Mouse (Mus musculus) cerebellum, postnatal 4 days (tissue): Measurements from ENCODE around the gene Tlr9.

ENCODE experiments used
- DNase-seq, 2 experiments: peaks; one replicate each; pipeline ENCODE4 v3.0.0; 2022; ENCODE audit warnings: low spot score in 2 of 2, mixed read lengths in 1 of 2

Gene Tlr9

DNA sequence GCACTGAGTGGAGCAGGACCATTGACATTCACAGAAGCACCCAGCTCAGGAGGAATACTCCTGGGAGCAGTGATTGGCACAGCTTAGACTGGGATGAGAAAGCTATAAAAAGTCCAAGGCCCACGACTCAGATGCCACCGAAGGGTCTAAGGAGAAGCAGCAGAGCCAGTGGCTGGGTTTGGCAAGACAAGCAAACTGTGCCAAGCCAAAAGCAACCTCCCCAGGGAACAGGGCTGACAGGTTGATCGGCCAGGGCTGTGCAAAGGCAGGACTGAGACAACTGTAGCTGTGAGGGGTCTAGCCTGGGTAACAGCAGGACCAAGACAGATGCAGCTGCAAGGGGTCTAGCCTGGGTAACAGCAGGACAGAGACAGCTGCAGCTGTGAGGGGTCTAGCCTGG, 10.6 kb downstream of the Tlr9 start:
- no peak for DNase-seq

- DNase-seq: no peak
These were observed 11.6 kb downstream of the Tlr9 start for GRCm38 (mm10) chr9:106233953-106234352.

DNA sequence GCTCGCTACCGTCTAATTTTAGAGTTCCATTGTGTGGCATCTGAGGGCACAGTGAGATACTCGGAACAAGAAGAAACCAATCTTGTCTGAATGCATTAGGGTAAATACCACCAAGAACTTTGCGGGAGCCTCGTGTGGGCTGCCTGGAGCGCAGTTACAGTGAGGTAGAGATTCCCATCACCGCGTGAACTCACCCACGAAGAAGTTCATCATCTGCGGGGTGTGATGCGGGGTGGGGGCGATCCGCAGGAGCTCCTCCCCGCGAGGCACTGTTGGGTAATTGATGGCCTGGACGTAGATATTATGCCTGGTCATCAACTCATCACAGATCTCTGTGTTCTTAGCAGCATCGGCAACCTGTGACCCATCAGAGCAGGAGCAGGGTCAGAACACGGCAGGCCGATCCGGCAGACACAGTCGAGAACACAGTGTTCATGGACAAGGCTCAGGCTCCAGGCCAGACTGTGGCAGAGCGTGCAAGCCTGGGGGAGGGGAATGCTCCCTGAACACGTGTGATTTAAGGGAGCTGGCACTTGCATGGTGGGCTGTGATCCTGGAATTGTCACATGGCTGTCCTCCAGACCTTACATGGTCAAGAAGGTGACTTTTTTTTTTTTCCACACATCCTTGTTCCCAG, 12.9 kb downstream of the Tlr9 start:
- no peak for DNase-seq

DNA sequence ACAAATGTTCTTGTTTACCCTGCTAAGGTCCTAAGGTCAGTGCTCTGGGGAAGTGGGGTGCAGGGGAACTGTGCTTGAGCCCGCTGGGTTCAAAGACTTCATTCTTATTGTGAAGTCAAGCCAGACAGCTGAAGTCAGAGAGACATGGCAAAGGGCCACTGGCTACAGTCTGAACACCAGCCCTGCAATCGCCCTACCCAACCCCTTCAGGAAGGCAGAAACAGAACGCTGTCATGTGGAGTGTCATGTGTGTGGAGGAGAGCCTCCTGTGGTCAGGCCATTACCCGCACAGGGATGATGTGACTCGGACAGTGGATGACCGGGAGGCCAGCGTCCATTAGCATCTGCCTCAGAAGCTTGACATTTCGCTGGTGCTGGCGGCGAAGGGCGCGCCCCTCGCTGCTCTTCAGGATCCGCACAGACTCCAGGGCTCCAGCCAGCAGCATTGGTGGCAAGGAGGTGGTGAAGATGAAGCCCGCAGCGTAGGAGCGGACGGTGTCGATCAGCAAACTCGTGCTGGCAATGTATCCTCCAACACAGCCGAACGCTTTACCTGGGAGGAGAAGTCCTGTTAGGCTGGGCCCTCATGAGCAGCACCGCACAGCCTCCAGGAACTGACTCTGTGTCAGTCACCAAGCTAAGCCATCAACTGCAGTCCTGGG, 13.9 kb downstream of the Tlr9 start:
- DNase-seq: no peak

DNA sequence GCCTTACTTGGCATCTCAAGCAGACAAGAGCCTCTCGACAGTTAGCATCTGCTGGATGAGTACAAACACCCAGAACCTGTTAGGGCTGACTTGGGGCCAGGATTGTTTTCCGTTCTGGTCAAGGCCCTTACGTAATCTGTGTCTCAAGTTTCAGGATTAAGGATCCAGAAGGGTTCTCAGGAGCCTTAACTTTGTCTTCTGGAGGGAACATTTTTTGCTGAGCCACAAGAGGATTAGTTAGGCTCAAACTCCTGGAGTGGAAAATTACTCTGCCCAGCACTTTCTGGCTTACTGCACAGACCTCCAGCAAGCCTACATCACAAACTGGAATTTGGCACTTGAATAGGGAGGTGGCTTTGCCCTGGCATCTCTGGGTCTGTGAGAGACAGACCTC, 14.4 kb downstream of the Tlr9 start:
- DNase-seq: no peak

DNA sequence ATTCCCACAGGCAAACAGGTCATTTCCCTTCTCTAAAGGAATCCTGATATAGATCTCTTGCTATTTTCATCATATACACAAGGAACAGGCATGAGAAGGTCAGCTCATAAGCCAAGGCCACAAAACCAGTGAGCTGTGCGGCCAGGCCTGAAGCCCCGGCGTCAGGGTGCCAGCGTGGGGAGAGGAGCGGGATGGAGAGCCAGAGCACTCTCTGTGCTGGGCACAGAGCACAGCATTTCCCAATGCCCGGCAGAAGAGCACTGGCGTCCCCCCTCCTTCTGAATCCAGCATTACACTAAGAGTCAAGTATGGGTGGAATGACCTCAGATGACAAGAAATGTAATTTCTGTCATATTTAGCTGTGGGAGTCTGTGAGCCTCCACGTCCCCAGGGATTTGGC, 15.0 kb downstream of the Tlr9 start:
- DNase-seq: no peak

- no peak for DNase-seq
These were observed 15.5 kb downstream of the Tlr9 start for GRCm38 (mm10) chr9:106237878-106238277.

DNA sequence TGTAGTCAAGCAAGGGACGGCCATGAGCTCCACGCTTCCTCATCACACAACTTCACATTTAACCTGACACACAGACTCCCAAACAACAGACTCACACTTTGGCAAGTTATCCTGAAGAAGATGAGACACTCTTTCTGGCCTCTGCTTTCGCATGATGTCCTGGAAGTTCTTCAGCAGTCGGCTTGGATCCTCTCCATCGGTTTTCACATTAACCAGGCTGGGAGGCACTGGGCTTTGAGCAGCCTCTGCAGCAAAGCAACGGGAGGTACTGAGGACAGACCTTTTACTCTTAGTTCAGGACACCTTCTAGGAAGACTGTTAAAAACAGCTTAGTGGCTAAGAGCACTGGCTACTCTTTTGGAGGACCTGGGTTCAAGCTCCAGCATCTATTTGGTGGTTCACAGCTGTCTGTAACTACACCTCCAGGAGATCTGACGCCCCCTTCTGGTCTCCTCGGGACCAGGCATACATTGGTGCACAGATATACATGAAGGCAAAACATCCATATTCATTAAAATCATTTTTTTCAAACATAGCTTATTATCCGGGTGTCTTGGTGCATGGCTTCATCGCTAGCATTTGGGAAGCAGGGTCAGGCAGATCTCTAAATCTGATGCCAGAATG, 19.3 kb downstream of the Tlr9 start:
- no peak for DNase-seq

GRCm38 (mm10) chr9:106242813-106243488, 20.6 kb downstream of the Tlr9 start:
- DNase-seq: peak in 1 of 2 experiments; percentile 31

- DNase-seq: no peak
These were observed 27.2 kb downstream of the Tlr9 start for GRCm38 (mm10) chr9:106249550-106249949.

DNA sequence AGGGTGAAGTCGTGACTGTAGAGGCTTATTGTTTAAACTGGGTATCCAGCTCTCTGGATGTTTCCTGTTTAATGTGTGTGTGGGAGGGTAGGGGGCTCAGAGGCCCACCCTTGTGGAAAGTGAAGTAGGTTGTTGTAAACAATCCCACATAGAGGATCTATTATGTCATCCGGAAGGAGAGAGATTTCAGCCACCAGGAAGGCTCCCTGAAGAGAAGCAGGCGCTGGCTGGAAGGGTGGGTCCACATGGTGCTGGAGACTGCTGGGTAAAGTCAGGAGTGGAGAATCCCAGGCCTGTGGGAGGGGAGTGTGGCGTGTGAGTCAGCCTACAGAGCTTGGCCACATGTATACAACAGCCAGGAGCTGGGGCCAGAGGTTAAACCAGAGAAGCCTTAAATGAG, 27.8 kb downstream of the Tlr9 start:
- no peak for DNase-seq

DNA sequence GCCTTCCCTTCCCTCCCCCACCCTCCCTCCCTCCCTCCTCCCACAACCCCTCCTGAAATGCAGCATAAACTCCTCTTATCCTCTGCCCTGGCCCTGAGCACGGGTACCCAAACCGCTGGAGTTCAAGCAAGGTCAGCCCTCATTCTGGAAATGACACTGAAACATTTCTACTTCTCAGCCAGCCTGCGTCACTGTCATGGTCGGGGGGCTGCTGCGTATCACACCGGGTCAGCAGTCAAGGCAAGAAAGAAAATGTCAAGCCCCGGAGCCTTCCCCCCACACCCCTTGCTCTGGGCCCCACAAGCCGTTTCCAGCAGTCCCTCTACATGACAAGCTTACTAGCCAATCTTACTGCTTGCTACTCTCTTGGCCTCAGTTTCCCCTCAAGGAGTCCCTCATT, 28.7 kb downstream of the Tlr9 start:
- no peak for DNase-seq

GRCm38 (mm10) chr9:106254001-106254400, 31.6 kb downstream of the Tlr9 start:
- DNase-seq: no peak

DNA sequence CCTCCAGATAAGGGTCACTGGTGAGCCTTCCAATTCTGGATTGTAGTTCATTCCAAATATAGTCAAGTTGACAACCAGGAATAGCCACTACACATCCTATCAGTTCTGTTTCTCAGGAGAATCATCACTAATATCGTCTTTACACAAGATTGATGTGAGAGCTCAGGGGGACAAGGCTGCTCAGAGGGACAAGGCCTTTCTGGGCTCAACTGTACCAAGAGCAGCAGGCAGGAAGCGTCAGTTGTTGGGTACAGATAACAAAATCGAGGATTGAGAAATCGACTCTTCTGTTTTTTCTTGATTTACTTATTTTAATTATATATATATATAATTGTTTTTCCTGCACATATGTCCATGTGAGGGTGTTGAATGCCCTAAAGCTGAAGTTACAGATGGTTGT, 36.0 kb downstream of the Tlr9 start:
- DNase-seq: no peak

DNA sequence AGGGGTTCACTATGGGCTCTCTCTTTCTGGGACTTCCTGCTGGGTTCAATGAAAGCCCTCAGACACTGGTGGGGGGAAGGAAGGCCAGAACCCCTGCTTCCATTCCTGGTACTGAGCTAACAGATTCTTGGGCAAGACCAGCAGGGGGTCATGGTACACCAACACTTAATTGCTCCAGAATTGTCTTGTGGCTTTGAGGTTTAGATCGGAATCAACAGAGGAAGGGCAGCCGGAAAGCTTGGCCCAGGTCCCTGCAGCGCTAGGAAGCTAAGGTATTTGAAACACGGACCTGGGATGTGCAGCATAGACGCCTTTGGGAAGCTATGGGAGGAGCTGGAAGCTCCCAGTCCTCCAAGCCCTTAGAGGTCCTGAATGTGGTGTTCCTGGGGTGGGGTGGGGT, 36.6 kb downstream of the Tlr9 start:
- no peak for DNase-seq

DNA sequence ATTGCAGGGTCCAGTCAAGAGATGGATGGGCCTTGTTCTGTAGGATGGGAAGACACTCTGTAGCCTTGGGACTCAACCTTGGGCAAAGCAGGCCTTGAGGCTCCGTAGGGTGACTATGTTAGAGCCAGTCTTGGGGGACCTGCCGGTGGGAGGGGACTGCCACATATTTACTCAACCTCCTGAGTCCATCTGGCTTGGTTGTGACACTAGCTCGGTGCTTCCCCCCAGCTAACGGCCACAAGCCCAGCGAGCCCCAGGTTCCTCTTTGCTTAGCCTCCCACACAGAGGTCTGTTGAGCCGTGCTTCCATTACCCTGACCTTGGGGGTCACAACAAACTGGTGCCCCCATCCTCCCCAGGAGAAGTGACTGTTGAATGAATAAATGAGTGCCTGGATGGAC, 38.7 kb downstream of the Tlr9 start:
- no peak for DNase-seq

GRCm38 (mm10) chr9:106261491-106261890, 39.1 kb downstream of the Tlr9 start:
- no peak for DNase-seq

DNA sequence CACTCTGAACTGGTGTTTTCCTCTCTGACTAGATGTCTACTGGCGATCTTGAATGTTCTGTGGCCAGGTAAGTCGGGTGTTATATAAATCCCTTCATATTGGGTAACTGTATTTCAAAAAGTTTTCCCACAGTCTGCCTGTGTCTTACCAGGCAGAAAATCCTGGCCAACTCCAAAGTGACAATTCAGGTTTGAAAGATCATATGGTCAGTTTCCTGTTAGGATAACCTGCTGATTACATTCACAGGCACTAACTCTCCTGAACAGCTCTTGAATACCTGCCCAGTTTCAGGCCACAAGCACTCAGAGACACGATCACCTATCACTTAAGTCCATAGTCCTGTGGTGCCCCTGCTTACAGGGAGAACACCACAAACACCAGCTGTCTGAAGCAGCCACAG, 39.7 kb downstream of the Tlr9 start:
- DNase-seq: no peak

DNA sequence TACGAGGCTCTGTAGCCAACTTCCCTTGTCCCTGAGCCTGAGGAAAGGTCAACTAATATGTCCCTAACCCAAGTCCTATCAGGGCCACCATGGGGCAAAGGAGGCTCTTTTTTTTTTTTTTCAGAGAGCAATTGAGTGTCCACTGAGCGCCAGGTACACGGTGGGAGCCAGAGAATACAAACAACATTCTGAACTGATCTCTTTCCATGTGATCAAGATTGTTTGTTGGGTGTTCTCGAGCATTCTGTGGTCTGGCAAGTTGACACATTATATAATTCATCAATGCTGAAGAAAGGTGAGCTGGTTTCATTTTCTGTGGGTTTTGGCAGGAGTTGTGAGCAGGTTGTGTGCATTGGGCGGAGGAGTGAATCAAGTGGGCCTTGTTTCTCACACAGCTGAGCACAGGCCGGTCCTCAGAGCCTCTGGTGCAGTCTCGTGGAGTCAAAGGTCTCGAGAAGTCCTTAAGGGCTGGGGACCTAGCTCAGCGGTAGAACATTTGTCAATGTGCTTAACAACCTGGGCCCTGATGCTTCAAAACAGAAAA, 41.1 kb downstream of the Tlr9 start:
- no peak for DNase-seq

DNA sequence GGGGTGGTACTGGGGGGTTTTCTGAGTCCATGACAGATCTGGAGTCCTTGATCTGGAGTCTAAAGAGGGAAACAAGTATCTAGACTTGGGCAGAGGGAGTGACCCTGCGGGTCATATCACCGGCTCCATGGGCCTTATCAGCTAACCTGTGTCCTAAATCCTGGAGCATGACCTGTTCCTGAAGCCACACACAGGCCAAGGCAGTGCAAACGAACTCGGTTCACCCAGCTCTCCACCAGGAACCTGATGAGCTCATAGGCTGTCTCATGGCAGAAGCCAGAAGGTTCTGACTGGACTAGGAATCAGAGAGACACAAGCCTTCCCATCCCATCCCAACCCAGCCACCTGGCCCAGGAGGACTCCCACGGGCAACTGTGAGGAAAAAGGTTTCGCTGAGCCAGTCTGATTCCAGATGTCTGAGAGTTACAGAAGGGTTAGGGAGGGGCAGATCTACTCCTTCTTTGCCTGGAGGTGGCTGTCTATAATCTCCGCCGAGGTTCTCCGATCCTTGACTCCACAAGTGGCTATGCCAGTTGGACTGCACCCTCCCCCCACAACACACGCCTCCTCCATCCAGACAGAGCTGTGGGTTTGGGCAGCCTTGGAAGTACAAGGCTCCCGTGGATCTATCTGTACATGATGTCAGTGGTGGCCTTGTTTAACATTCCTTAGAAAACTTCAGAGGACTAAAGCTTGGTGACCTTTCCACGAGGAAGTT, 43.1 kb downstream of the Tlr9 start:
- DNase-seq: no peak

DNA sequence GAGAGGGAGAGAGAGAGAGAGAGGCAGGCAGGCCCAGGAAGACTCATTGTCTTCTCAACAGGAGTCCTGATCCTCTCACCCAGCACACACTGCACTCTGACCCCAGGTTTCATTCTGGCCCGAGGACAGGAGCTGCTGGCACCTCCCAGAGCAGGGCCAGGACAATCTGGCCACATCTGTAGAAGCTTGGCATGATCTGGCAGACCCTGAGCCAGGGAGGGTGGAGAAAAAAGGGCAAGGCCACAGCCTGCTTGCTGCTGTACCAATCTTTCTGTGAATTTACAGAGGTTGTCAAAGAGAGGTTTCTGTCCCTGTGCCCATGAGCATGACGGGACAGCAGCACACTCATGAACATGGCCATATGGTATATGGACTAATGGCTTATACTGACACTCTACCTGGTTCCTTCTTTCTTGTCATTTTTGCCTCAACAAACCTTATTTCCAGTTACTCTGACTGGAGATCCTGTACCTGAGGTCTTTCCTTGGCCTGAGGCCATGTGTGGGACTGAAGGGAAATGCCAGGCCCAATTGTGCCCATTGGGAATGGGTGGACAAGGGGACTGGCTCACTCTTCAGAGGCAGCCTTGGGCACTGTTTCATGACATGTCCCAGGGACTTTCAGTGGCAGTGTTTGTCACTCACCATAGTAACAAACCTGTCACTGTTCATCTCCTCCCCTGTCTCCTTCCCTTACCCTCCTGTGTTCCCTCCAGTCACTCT, 44.7 kb downstream of the Tlr9 start:
- DNase-seq: no peak
